Mouse (Mus musculus) kidney, adult 11 months (tissue): Measurements from ENCODE around the gene Olfr1402.

Experiments used
- DNase-seq: peaks from one replicate; pipeline ENCODE4 v3.0.0; 2022

Gene Olfr1402

DNA sequence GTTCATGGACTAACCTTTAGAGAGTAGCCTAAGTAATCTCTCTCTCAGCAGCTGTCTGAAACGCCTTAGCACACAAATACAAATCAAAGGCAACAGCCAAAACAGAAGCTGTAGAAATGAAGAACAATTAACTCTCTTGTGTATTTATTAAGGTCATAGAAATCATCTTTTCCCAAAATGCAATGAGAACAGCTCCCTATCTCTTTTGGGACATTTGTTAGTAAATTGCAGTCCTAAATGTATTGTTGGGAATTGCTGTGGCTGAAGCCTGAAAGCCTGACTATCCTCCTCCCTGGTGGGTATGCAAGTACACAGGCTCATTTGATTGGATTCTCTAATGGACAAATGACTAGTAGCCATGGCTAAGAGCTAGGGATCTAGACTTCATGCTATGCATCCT lies at the start of gene Olfr1402:
TSS of gene Olfr1402 (minus strand) at position 101 of the 400 bp plus-strand sequence.
- no peak for DNase-seq

DNA sequence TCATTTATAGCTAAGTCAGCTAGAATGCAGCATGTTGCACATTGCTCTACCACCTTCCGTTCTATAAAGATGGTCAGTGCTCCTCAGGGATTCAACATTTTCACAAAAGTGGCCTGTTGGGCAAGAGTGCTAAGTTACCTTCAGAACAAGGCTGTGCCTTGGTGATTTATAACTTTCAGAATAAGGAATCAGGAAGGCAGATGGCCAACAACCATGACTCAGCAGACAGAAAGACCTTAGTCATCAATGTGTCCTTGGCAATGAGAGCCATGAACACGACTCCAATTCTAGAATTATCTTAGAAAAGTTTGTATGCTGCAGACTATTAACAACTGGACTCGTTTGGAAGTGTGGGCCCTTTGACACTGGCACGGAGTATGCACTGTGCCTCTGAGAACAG lies 33.5 kb upstream of the Olfr1402 start:
- no peak for DNase-seq

DNA sequence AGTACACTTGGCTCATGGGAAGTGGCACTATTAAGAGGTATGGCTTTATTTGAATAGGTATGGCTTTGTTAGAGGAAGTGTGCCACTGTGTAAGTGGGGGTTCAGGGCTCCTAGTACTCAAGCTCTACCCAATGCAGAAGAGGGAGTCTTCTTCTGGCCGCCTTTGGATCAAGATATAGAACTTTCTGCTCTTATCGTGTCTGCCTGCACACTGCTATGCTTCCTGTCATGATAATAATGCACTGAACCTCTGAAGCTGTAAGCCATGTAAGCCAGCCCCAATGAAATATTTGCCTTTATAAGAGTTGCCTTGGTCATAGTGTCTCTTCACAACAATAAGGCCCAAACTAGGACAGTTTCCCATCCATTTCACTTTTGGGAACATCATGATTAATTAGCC lies 16.8 kb upstream of the Olfr1402 start:
- DNase-seq = no peak

DNA sequence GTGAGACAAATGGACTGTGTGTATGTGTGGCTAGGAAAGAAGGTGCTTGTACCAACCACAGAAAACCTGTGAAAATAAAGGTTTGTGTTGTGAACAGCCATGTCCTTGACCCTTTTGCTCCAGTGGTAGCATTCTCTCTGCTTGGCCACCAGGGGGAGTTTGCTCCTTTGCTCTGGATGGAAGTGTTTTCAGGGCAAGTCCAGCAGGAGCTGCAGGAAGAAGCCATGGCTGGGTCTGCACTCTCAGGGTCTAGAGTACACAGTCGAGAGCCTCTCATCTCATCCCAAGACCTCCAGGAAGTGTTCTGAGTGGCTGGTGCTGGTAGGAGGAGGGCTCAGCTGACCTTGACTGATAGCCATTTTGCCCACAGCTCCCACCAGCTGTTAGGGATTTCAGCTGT lies 27.5 kb downstream of the Olfr1402 start:
- DNase-seq = no peak

DNA sequence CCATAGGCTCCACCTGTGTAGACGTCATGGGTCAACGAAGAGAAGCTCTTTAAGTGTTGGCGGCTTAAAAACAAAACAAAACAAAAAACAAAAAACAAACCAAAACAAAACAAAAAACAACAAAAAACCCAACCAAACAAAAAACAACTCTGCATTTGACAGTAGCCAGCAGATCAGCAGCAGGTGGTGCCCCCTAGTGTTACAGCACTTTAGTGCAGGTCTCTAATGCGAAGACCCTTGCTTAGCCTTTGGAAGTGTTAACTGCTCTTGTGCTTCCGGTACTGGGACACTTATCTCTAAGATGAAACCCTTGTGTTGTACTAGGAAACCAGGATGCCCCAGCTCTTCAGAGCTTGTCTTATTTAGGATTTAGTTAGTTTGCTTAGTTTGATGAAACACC lies 28.7 kb downstream of the Olfr1402 start:
- DNase-seq = no peak

DNA sequence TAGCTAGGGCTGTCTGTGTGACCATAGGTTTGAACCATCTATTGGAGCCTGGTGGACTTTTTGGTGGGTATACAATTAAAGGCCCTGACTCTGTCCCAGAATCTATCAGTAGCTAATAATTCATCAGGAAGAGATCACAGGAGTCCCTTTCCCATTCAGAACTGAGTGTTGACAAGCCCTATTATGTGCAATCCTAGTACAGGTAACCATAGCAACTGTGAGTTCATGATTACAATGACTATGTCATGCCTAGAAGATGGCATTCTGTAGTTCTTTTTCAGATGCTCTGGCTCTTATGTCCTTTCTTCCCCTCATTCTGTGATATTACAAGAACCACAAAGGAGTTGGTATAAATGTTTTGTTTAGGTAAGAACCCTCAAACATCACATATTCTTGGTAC lies 51.4 kb downstream of the Olfr1402 start:
- no peak for DNase-seq

DNA sequence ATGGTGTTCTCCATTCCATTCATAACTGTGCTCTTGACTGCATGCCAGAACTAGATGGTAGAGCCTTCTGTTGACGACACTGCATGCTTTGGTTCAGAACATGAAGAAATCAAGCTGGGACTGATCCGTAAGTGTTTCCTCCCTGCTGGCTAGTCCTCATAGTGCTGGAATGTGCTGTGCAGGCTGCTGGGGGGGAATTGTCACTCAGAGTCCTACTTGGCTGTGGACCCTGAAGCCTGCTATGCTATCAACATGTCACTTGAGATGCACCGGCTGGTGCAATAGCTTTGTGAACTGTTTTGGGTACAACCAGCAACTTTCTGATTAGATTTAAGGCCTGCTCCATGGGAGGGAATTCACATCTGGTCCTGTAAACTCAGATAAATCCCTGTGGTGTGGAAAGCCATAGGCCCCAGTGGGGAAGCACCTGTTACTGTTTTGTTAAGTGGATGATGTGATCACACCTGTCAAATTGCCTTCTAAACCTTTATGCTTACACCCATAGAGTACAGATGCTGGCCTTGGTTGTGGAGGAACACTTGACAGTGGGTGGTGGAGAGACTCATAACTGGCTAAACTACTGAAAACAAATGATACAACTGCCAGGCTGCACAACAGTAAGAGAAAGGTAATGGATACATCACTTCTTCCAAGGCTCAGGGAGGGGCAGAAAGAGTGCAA lies 58.3 kb downstream of the Olfr1402 start:
- DNase-seq = peak; percentile 44

- DNase-seq = no peak
Measured at GRCm38 (mm10) chr3:97358448-97358847, 63.4 kb downstream of the Olfr1402 start.
